Mouse (Mus musculus) embryonic facial prominence, embryonic 11.5 days (tissue): ENCODE data around the gene Med28. TPM values are rescaled to one million over a fixed set of nuclear protein-coding genes. Genes with fewer than 3 reads are reported as not detected.

ENCODE experiments used
- ATAC-seq: fragments of 200-750 bp; cut with Nextera tagmentation; replicated peaks from 2 replicates; pipeline ENCODE4 v1.8.0; 2017; ENCODE audit warnings: low read depth; ENCODE audit not compliant: insufficient number of reproducible peaks, low FRiP score, low TSS enrichment
- DNase-seq: peaks from one replicate; pipeline ENCODE4 v3.0.0-alpha.2; 2015; ENCODE audit warnings: low spot score
- H3K27ac ChIP-seq: fragments of 300-500 bp; sonication (generic); replicated peaks from 2 replicates; pipeline ENCODE4 v1.5.1; 2014; ENCODE audit warnings: mild to moderate bottlenecking, low read depth, low read length, control low read depth
- H3K27me3 ChIP-seq: fragments of 300-500 bp; sonication (generic); 2 replicates; pipeline ENCODE4 v1.6.1; 2014; ENCODE audit warnings: mild to moderate bottlenecking, low read length, moderate library complexity, mixed read lengths; ENCODE audit not compliant: control insufficient read depth, insufficient read depth
- H3K36me3 ChIP-seq: fragments of 300-500 bp; sonication (generic); replicated peaks from 2 replicates; pipeline ENCODE4 v1.6.1; 2014; ENCODE audit warnings: low read depth, mild to moderate bottlenecking, low read length, moderate library complexity, mixed read lengths; ENCODE audit not compliant: control insufficient read depth, insufficient read depth
- H3K4me1 ChIP-seq: fragments of 300-500 bp; sonication (generic); 2 replicates; pipeline ENCODE4 v1.6.1; 2014; ENCODE audit warnings: low read length, mixed read lengths; ENCODE audit not compliant: control insufficient read depth, insufficient read depth
- H3K4me2 ChIP-seq: fragments of 300-500 bp; sonication (generic); 2 replicates; pipeline ENCODE4 v1.6.1; 2014; ENCODE audit warnings: low read depth, mild to moderate bottlenecking, control low read depth, low read length, moderate library complexity
- H3K4me3 ChIP-seq: fragments of 300-500 bp; sonication (generic); 2 replicates; pipeline ENCODE4 v1.5.1; 2014; ENCODE audit warnings: low read depth, low read length, control low read depth
- H3K9ac ChIP-seq: fragments of 300-500 bp; sonication (generic); replicated peaks from 2 replicates; pipeline ENCODE4 v1.6.1; 2014; ENCODE audit warnings: mild to moderate bottlenecking, control low read depth, low read length
- H3K9me3 ChIP-seq: fragments of 300-500 bp; sonication (generic); replicated peaks from 2 replicates; pipeline ENCODE4 v1.6.1; 2016; ENCODE audit warnings: mild to moderate bottlenecking, low read length, inconsistent platforms, mixed read lengths; ENCODE audit not compliant: control insufficient read depth
- WGBS: fragments of 180-500 bp; shearing (Covaris S2); extraction: QIAGEN DNeasy Blood & Tissue Kit; methylation state at CpG from one replicate; pipeline ENCODE4 v1.1.7; 2014; 5-methylcytosine and 5-hydroxymethylcytosine counted together
- polyA plus RNA-seq: library from polyadenylated mRNA; unstranded; fragments of >200 nt; fragmentation: Nextera tagmentation; extraction: Ambion mirVana; gene quantifications from 2 replicates; pipeline ENCODE4 v1.2.1, GENCODE M21; 2014

Med28 gene
- polyA plus RNA-seq, 1 experiment from 2014 or later = 300 TPM

- DNase-seq (no peak), ATAC-seq (no peak)
- Histone ChIP-seq H3K4me3 (no peak overlapping the region), H3K36me3 (peaks cover 2% of the 10 kb centered on the region), H3K27me3 (no peaks in the 10 kb centered on the region), H3K4me1 (no peaks in the 10 kb centered on the region), H3K9me3 (no peaks in the 10 kb centered on the region), H3K27ac (no peak overlapping the region), H3K9ac (no peak overlapping the region), H3K4me2 (no peak overlapping the region)
- 65% methylated on average over 1 of the region's 1 CpGs for WGBS
Measured at GRCm38 (mm10) chr5:45514599-45514998, 5.4 kb upstream of the Med28 start.

GRCm38 (mm10) chr5:45515151-45515743 lies 4.8 kb upstream of the Med28 start:
- H3K4me2 ChIP-seq = no peak overlapping the region
- no peak overlapping the region for H3K27ac ChIP-seq
- H3K9ac ChIP-seq = no peak overlapping the region
- DNase-seq = no peak
- WGBS = 94% methylated on average over 10 of the region's 10 CpGs
- no peaks in the 10 kb centered on the region for H3K9me3 ChIP-seq
- H3K4me3 ChIP-seq = no peak overlapping the region
- H3K36me3 ChIP-seq = peaks cover 2% of the 10 kb centered on the region
- no peak for ATAC-seq
- H3K27me3 ChIP-seq = no peaks in the 10 kb centered on the region
- H3K4me1 ChIP-seq = no peaks in the 10 kb centered on the region

GRCm38 (mm10) chr5:45520809-45521110 lies 731 bp downstream of the Med28 start:
- ATAC-seq = no peak
- Histone ChIP-seq H3K4me3 (peak overlapping the region; percentile 97), H3K9ac (peak overlapping the region; percentile 90), H3K27me3 (no peaks in the 10 kb centered on the region), H3K36me3 (peaks cover 4% of the 10 kb centered on the region), H3K27ac (no peak overlapping the region), H3K4me2 (peak overlapping the region; percentile 66), H3K4me1 (no peaks in the 10 kb centered on the region; the same call in 1 of the 2 replicates), H3K9me3 (no peaks in the 10 kb centered on the region)
- no peak for DNase-seq
- 5% methylated on average over 5 of the region's 5 CpGs for WGBS

- Histone ChIP-seq H3K27ac (no peak overlapping the region), H3K9ac (no peak overlapping the region), H3K36me3 (peaks cover 4% of the 10 kb centered on the region), H3K4me2 (no peak overlapping the region), H3K4me3 (no peak overlapping the region), H3K9me3 (no peaks in the 10 kb centered on the region), H3K27me3 (no peaks in the 10 kb centered on the region), H3K4me1 (no peaks in the 10 kb centered on the region; the same call in 1 of the 2 replicates)
- DNase-seq = no peak
- WGBS = 97% methylated on average over 6 of the region's 6 CpGs
- no peak for ATAC-seq
Measured at GRCm38 (mm10) chr5:45521601-45522000, 1.6 kb downstream of the Med28 start.

GRCm38 (mm10) chr5:45525101-45525500 lies 5.1 kb downstream of the Med28 start:
- WGBS = 92% methylated on average over 10 of the region's 10 CpGs
- no peaks in the 10 kb centered on the region for H3K9me3 ChIP-seq
- H3K27ac ChIP-seq = no peak overlapping the region
- DNase-seq (no peak), ATAC-seq (no peak)
- H3K9ac ChIP-seq = no peak overlapping the region
- H3K4me3 ChIP-seq = no peak overlapping the region
- no peaks in the 10 kb centered on the region for H3K27me3 ChIP-seq
- H3K36me3 ChIP-seq = peaks cover 7% of the 10 kb centered on the region
- H3K4me2 ChIP-seq = no peak overlapping the region
- H3K4me1 ChIP-seq = no peaks in the 10 kb centered on the region; the same call in 1 of the 2 replicates

GRCm38 (mm10) chr5:45526338-45526737 lies 6.3 kb downstream of the Med28 start:
- Histone ChIP-seq H3K27me3 (no peaks in the 10 kb centered on the region), H3K9me3 (no peaks in the 10 kb centered on the region), H3K4me2 (no peak overlapping the region), H3K36me3 (peaks cover 7% of the 10 kb centered on the region), H3K27ac (no peak overlapping the region), H3K9ac (no peak overlapping the region), H3K4me3 (no peak overlapping the region), H3K4me1 (no peaks in the 10 kb centered on the region)
- ATAC-seq = no peak
- DNase-seq = no peak
- WGBS = 94% methylated on average over 4 of the region's 4 CpGs

- no peaks in the 10 kb centered on the region for H3K9me3 ChIP-seq
- DNase-seq = peak; percentile 68
- peaks cover 7% of the 10 kb centered on the region for H3K36me3 ChIP-seq
- H3K9ac ChIP-seq = no peak overlapping the region
- 96% methylated on average over 3 of the region's 3 CpGs for WGBS
- H3K4me2 ChIP-seq = no peak overlapping the region
- H3K4me1 ChIP-seq = no peaks in the 10 kb centered on the region
- H3K27ac ChIP-seq = no peak overlapping the region
- H3K27me3 ChIP-seq = no peaks in the 10 kb centered on the region
- no peak overlapping the region for H3K4me3 ChIP-seq
- ATAC-seq = no peak
Measured at GRCm38 (mm10) chr5:45529696-45530095, 9.7 kb downstream of the Med28 start.

GRCm38 (mm10) chr5:45534319-45535098 lies 14.5 kb downstream of the Med28 start:
- WGBS = 6% methylated on average over 15 of the region's 17 CpGs
- DNase-seq (peak; percentile 71), ATAC-seq (peak; percentile 82)
- Histone ChIP-seq H3K36me3 (no peaks in the 10 kb centered on the region), H3K4me1 (no peaks in the 10 kb centered on the region), H3K9ac (0 out of 2 replicates have a peak overlapping the region, but pooled peaks have one; percentile 11), H3K4me3 (no peak overlapping the region), H3K27me3 (no peaks in the 10 kb centered on the region), H3K27ac (no peak overlapping the region), H3K9me3 (no peaks in the 10 kb centered on the region), H3K4me2 (no peak overlapping the region)
